Mouse (Mus musculus) left cerebral cortex, postnatal 10 days (tissue): ENCODE results near the gene Adssl1. TPM values are rescaled to one million over a fixed set of nuclear protein-coding genes. Genes with fewer than 3 reads are reported as not detected.
A peak's percentile ranks its signal among the peaks of the same experiment; 100 is the strongest.

Source experiments
- DNase-seq, 2 experiments: peaks; one replicate each; pipeline ENCODE4 v3.0.0; 2021 to 2022; ENCODE audit warnings: low spot score in 2 of 2, mixed read lengths in 1 of 2; ENCODE audit errors: extremely low spot score in 1 of 2
- intact Hi-C: fragments of 180-260 bp; cut with DNase I; formaldehyde crosslinking; loops from one replicate; pipeline ENCODE4 v1.15.1; 2025
- total RNA-seq, 2 experiments: library from RNA; stranded (reverse); gene quantifications; 2 replicates each; pipeline ENCODE4 v1.2.3; 2021

Adssl1 gene
- total RNA-seq, 2 experiments from 2014 or later = 2.8 to 3.9 TPM

DNA sequence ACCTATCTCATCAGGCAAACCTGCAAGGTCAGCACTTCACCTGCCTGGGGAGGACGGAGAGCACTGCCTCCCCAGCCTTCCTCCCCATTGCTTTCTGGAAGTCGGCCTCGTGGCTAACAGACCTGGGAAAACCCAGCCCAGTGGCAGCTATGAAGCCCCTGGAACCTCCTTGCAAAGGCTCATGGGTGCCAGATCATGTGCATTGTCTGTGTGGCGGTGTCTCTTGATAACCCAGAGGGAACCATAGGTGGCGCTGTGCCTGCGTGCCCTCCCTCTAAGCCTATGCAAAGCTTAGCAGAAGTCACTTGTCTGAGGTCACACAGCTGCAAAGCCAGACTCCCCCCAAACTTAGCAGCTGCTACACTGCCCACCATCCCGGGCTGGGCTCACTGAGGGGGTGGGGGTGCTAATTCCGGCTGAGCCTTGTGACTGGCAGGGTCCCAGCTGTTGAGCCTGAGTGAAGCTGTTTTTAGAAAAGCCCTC lies 1.9 kb upstream of the Adssl1 start:
- peak; percentile 64 to 84 for DNase-seq
- intact Hi-C loops = no loop called here

DNA sequence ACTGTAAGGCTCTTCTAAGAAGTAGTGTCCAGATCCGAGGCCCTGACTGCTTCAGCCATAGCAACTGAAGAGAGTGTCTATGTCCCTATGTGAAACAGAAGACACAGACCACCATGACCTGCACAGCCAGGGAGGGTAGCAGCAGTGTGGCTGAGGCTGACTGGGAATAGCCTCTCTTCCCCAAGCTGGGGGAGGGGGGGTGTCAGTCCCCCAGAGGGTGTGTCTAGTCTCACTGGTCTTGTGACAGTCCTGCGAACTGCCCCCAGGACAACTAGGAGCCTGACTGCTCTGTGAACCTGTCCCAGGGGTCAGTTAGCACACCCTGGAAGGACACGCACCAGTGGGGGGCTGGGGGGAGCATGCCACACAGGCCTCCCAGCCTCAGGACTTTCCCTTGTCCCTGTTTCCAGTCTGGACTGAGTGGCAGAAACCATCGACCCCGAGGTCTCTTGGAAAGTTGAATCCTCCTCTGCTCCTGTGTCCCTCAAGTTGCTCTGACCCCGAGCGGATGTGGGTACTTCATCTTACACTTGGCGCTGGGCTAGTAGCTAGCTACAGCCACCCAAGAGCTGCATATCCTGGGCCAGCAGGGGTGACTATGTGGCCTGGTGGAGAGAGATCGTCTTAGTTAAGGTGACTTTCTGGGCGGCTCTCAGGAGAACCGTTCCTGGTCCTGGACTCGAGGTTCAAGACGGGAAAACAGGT lies 712 bp upstream of the Adssl1 start:
- intact Hi-C loops = no loop called here
- DNase-seq = no peak

DNA sequence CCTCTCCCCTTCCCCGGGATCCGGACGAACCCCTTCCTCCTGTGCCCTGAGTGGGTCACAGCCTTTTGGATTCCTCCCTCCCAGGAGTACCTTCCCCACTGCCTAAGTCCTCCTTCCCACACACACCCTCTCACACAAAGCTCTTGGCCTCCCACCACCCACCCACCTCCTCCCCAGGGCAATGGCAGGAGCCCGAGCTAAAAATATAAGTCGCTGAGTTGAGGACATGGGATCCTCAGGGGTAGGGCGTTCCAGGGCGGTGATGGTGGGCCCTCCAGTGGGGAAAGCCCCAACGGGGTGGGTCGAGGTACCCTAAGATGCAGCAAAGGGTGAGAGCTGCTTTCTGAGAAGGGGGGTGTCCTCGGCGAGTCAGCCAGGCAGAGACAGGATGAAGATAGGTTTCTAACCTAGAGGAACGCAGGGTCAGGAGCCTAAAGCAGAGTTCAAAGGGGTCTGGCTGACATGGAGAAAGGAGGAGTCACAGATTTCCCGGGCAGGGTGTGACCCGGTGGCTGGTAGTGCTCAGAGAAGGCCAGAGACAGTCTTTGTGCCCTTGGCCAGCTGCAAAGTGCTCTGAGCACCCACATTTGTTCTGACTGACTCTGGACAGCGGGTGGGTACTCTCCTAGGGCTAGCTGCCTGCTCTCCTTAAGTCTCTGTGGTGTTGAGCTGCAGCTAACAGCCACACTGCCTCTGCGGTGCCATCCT lies 663 bp downstream of the Adssl1 start:
- intact Hi-C loops = loop anchor here (5.0 kb wide), 1 partner anchor 68 kb away; no protein-coding TSS in a partner anchor
- DNase-seq = no peak

DNA sequence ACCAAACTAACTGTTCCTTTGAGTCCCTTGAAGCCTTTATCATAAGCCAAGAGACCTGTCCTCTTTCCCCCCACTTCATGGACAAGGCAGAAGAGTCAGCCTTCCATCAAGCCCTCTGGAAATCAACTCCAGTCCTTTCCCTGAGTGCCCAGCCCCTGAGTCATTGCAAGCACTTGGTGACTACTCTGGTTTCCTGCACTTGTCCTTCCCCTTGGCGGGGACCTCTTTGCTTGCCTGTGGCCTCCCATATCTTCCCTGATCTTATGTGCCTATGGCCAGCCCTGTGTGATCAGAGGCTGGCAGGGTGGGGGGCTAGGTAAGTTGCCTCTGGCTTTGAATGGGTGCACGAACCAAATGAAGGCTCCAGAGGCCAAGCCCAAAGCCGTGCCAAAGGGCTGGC lies 2.1 kb downstream of the Adssl1 start:
- intact Hi-C loops = loop anchor here (5.0 kb wide), 1 partner anchor 70 kb away; no protein-coding TSS in a partner anchor
- DNase-seq = no peak

DNA sequence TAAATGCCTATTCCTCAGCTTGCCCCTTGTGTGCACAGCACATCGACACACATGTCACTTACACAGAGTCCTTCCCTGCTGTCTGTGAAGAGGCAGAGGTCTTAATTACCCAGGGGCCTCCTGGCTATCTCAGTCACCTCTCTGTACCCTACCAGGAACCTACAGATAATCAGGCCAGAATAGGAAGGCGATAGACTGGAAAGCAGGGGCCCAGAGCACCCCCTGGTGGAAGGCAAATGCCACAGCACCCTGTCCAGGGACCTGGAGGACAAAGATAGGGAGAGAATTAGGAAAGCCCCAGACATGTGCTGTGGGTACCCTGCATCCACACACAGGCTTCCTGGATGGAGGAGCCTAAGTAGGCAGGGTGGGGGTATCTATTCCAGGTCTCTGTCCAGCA lies 3.9 kb downstream of the Adssl1 start:
- intact Hi-C loops = loop anchor here (5.0 kb wide), 1 partner anchor 71 kb away; no protein-coding TSS in a partner anchor
- DNase-seq = peak in 1 of 2 experiments; percentile 69

DNA sequence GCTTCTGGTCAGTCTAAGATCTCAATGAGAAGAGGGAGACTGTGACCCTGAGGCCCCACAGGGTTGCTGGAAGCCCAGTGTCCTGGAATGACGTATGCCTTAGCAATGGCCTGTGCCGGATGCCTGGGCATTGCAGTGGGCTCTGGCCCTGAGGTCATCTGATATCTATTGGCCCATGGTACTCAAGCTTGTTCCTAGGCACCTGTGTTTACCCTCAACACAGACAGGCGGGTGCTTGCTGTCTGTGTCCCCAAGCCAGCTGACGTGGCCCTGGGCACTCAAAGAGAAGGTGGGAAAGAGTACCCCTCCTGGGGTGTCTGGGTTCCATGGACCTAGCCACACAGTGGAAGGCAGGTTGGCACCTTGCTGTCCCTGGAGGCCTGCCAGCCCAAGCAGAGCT lies 5.9 kb downstream of the Adssl1 start:
- no peak for DNase-seq
- intact Hi-C loops = no loop called here

DNA sequence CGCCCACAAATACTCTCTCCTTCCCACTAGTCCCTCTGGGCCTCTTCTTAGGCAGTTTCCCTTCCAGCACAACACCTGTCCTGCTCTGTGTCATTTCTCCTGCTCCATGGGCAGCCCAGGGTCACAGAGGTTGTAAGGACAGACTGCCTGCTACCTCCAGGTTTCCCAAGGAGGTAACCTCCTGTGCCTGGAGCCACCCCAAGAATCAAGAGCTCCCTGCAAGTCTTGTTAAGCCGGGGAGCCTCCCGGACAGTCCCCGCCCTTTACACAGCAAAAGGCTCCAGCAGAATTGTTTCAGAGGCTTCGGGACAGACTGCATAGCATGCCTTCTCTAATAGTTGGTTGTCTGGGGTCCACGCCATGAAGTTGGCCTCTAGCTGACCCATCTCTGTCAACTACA lies 6.6 kb downstream of the Adssl1 start:
- no peak for DNase-seq
- intact Hi-C loops = no loop called here

DNA sequence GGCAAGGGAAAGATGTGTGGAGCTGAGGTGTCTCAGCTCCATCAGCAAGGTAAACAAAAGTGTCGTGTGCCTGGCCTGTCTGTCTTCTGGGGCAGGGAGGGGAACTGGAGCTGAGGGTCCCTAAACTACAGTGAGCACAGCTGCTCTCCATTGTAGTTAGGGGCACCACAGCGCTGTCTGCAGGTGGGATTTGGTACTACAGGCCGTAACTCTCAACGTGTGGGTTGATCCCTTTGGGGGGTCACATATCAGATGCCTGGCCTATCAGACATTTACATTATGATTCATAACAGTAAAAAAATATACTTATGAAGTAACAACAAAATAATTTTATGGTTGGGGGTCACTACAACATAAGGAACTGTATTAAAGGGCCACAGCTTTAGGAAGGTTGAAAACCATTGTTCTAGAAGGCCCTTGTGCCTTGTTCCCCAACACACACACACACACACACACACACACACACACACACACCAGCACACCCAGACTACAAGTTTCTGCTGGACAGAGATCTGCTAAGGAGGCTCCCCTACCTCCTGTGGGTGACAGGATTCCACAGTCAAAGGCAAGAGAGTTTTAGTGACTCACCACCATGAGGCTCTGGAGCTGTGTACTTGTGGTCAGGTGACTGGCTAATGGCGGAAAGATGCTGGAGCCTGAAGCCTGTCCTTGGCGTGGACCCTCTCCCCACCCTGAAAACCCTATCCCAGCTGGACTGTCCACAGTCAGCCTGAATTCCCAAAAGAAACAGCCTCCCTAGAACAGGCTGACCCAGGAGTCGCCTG lies 7.4 kb downstream of the Adssl1 start:
- no peak for DNase-seq
- intact Hi-C loops = no loop called here

DNA sequence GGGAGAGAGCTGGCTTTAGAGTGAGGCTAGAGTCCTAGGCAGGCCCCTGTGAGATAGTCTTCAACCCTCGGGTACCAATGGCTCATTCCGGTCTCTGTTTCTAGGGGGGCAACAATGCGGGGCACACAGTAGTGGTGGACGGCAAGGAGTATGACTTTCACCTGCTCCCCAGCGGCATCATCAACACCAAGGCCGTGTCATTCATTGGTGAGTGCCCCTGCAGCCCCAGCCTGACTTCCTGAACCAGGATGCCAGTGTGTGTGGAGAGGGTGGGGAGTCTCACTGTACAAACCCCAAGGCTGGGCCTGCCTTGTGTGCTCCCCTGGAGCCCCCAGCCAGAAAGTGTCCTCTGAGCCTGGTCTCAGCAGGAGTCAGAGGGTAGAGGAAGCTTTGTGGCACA lies 8.4 kb downstream of the Adssl1 start:
- DNase-seq = no peak
- intact Hi-C loops = no loop called here

DNA sequence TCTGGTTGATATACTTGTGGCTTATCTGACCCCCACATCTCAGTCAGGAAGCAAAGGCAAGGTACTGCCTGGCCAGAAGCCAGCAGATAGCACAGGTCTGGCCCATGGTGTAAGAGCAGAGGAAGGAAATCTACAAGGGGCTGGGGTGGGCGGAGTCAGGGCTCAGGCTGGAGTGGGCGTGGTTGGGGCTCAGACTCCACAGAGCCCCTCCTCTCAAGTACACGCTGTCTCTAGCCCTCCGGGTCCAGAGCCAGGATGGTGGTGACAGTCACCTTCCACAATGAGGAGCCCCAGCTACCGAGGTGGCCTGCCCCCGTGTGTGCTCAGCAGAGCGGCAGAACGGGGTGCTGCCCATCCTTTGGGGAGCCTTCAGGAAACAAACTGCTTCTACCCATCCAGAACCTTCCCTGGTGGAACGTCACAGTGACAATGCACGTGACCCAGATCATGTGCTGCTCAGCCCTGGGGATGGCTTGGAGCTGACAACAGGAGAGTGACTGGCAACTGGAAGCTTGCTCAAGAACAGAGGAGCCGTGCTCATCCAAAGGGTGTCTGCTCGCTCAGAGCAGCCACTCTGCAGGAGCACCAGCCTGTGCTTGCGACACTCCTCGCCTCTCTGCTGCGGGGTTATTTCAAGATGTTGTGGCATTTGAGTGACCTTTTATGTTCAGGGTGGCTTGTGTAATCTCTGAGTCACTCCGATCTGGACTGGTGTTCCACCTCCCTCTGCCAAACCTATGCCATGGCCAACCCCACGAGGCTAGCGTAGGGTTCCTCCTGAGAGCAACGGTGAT lies 9.3 kb downstream of the Adssl1 start:
- DNase-seq = peak in 1 of 2 experiments; percentile 72
- intact Hi-C loops = no loop called here

DNA sequence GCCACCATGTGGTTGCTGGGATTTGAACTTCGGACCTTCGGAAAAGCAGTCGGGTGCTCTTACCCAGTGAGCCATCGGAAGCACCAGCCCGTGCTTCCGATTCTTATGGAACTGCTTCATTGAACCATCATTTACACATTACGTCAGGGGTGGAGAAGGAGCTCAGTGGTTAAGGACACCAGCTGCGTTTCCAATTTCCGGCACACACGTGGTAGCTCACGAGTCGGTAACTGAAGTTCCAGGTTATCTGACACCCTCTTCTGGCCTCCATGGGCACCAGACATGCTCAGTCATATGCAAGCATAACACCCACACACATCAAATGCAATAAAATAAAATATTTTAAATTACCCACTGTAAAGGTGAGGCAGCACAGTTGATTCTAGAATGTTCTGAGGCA lies 10.2 kb downstream of the Adssl1 start:
- intact Hi-C loops = no loop called here
- no peak for DNase-seq

DNA sequence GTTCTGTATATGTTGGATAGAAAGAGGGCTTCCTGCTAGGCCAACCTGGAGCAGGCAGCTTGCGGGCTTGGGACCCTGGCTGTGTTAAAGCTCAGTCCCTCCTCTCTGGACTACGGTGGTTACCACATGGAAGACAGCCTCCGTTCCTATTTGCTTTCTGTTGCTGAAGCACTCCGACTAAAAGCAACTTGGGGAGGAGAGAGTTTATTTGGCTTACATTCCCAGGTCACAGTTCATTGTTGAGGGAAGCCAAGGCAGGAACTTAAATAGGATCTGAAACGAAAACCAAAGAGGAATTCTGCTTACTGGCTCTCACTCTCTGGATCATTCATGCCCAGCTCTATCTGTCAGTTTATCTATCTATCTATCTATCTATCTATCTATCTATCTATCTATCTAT lies 11.0 kb downstream of the Adssl1 start:
- DNase-seq = no peak
- intact Hi-C loops = no loop called here

DNA sequence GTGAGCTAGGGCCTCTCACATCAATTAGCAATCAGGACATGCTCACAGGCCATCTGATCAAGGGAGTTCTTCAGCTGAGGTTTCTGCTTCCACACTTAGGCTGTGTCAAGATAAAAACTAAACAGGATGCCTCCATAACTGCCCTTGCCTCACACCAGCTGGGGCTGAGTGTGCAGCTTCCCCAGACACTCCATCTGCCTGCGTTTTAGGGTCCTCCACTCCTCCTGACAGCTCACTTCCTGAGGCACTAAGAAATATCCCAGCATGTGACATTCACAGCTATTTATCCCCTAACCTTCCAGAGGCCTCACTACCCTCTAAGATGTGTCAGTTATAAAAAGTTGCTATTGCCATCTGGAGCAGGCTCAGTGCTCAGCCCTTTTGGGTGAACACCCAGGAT lies 11.6 kb downstream of the Adssl1 start:
- no peak for DNase-seq
- intact Hi-C loops = no loop called here

DNA sequence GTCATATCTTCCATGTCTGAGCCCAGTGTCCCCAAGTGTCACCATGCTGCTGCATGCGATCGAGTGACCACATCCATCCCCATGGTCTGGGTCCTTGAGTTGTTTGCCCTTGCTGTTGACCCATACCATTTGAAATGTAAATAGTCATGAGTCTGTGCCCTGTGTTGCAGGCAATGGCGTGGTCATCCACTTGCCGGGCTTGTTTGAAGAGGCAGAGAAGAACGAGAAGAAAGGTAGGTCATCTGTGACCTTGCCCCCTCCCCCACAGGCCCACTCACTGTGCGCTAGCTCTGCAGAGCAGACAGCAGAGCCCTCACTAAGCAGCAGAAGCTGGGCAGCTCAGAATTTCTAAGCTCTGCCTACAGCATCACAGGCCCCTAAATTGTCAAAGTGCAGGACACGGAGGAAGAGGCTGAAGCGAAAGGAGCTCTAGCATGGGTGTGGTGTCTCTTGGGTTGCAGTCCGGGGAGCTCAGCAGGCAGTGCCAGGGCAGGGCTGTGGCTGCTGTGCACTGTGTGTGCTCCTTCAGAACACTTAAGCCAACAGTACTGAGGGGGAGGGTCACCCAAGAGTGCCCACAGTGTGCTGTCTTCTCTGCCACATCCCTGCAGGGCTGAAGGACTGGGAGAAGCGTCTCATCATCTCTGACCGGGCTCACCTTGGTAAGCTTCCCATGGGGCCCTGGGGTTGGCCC lies 12.4 kb downstream of the Adssl1 start:
- DNase-seq = no peak
- intact Hi-C loops = no loop called here

DNA sequence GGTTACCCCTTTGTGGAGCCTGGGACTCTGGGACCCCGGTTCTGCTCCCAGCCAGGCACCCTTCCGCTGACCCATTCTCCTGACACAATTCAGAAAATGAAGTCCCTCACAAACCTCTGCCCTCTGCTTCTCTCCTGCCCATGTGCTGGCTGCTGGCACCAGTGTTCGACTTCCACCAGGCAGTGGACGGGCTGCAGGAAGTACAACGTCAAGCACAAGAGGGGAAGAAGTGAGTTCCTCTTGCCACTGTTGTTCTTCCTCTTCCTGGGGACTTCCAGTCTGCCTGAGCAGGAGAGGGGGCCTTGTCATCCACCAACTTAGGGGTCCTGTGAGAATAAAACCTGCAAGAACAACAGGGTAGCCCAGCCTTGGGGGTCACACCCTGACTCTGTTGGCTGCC lies 13.1 kb downstream of the Adssl1 start:
- DNase-seq = no peak
- intact Hi-C loops = no loop called here

DNA sequence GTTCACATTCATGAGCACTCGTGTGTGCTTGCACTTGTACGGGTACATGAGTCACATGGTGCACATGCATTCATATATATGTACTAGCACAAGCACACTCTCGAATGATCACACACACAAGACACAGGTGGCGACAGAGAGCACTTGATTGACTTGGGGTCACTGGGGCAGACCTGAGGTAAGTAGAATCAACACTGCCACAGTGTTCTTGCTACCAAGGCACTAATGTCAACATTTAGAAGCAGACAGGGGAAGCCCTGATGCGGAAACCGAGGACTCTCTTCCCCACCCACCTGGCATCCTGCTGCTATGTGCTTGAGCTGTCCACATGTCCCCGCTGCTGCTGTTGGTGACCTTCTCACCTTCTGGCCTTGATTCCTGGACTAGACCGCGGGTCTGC lies 13.8 kb downstream of the Adssl1 start:
- intact Hi-C loops = no loop called here
- no peak for DNase-seq

DNA sequence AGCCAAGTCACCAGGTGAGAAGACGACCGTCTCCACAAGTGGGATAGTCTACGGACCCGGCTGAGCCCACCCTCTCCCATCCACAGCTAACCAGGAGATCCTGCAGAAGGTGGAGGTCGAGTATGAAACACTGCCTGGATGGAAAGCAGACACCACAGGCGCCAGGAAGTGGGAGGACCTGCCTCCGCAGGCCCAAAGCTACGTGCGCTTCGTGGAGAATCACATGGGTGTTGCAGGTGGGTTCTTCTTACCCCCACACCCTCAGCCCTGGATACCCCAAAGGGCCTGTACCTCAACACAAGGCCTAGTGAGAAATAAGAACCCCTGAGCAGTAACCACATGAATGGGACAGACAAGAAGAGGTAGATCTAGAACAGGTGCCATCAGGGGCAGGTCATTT lies 19.7 kb downstream of the Adssl1 start:
- intact Hi-C loops = no loop called here
- DNase-seq = no peak

DNA sequence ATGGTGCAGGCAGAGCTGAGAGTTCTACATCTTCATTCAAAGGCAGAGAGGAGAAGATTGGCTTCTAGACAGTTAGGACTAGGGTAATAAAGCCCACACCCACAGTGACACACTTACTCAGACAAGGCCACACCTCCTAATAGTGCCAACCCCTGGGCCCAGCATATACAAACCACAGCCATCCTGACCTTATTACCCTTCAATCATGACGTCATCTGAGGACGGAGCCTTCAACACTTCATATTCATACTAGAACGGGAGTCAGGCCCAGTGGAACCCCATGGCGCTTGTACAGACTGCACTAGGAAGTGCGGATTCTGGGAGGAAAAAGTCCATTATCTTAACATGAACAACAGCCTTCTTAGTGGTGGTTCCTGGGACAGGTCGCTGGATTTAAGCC lies 23.3 kb downstream of the Adssl1 start:
- intact Hi-C loops = no loop called here
- DNase-seq = no peak
